Mouse (Mus musculus) liver, embryonic 14.5 days (tissue): ENCODE results near the gene Arhgef7.

Experiments
- CTCF ChIP-seq: IDR thresholded peaks from 2 replicates; pipeline ENCODE4 v1.5.1; 2016; ENCODE audit warnings: antibody characterized with exemption, low read depth, control low read depth
- EP300 ChIP-seq: IDR thresholded peaks from 2 replicates; pipeline ENCODE4 v1.6.1; 2016; ENCODE audit warnings: antibody characterized with exemption, low read depth

- TF ChIP-seq CTCF (no peak), EP300 (no peak)
Observed at GRCm38 (mm10) chr8:11834200-11834599, 106.7 kb downstream of the Arhgef7 start.
